Mouse (Mus musculus): ENCODE measurements at regions not wholly inside any gene's neighbourhood (a gene's known extent, or its start where the extent isn't known, plus 50 kb on each side); places are given as distances from the start of the nearest gene placed in this dataset.

- DNase-seq (ENCODE audit: low spot score in 2 of 2), result no peak
These were observed 526.2 kb upstream of the 4930452B06Rik start for GRCm38 (mm10) chr14:9192122-9192769.

- DNase-seq (ENCODE audit: low spot score in 2 of 2), result no peak
These were observed 525.6 kb upstream of the 4930452B06Rik start for GRCm38 (mm10) chr14:9191664-9192063.

- DNase-seq (ENCODE audit: low spot score in 2 of 2), result peak; percentile 3 to 4
These were observed 495.3 kb upstream of the 4930452B06Rik start for GRCm38 (mm10) chr14:9161336-9161735.

GRCm38 (mm10) chr14:9157941-9158340, 491.9 kb upstream of the 4930452B06Rik start:
- no peak for DNase-seq (ENCODE audit: low spot score in 2 of 2)

- no peak for DNase-seq (ENCODE audit: low spot score in 2 of 2)
These were observed 484.8 kb upstream of the 4930452B06Rik start for GRCm38 (mm10) chr14:9150841-9151240.

- no peak for DNase-seq (ENCODE audit: low spot score in 2 of 2)
These were observed 480.7 kb upstream of the 4930452B06Rik start for GRCm38 (mm10) chr14:9146595-9147219.

- no peak for DNase-seq (ENCODE audit: low spot score in 2 of 2)
These were observed 439.7 kb upstream of the 4930452B06Rik start for GRCm38 (mm10) chr14:9105708-9106107.

GRCm38 (mm10) chr14:9089625-9090326, 423.7 kb upstream of the 4930452B06Rik start:
- DNase-seq (ENCODE audit: low spot score in 2 of 2), result peak in 1 of 2 experiments; percentile 8

GRCm38 (mm10) chr14:9087103-9087502, 421.1 kb upstream of the 4930452B06Rik start:
- no peak for DNase-seq (ENCODE audit: low spot score in 2 of 2)

- DNase-seq (ENCODE audit: low spot score in 2 of 2), result no peak
These were observed 413.6 kb upstream of the 4930452B06Rik start for GRCm38 (mm10) chr14:9079632-9080031.

- no peak for DNase-seq (ENCODE audit: low spot score in 2 of 2)
These were observed 413.0 kb upstream of the 4930452B06Rik start for GRCm38 (mm10) chr14:9079014-9079413.

GRCm38 (mm10) chr14:9071176-9071575, 405.1 kb upstream of the 4930452B06Rik start:
- DNase-seq (ENCODE audit: low spot score in 2 of 2), result peak; percentile 17 to 47

- DNase-seq (ENCODE audit: low spot score in 2 of 2), result no peak
These were observed 394.0 kb upstream of the 4930452B06Rik start for GRCm38 (mm10) chr14:9060058-9060457.

- no peak for DNase-seq (ENCODE audit: low spot score in 2 of 2)
These were observed 362.8 kb upstream of the 4930452B06Rik start for GRCm38 (mm10) chr14:9028811-9029210.

- no peak for DNase-seq (ENCODE audit: low spot score in 2 of 2)
These were observed 349.8 kb upstream of the 4930452B06Rik start for GRCm38 (mm10) chr14:9015826-9016225.

GRCm38 (mm10) chr14:9003034-9003433, 337.0 kb upstream of the 4930452B06Rik start:
- DNase-seq (ENCODE audit: low spot score in 2 of 2), result no peak

- no peak for DNase-seq (ENCODE audit: low spot score in 2 of 2)
These were observed 334.5 kb upstream of the 4930452B06Rik start for GRCm38 (mm10) chr14:9000408-9001092.

- no peak for DNase-seq (ENCODE audit: low spot score in 2 of 2)
These were observed 333.8 kb upstream of the 4930452B06Rik start for GRCm38 (mm10) chr14:8999815-9000214.

GRCm38 (mm10) chr14:8993421-8993820, 327.4 kb upstream of the 4930452B06Rik start:
- no peak for DNase-seq (ENCODE audit: low spot score in 2 of 2)

- no peak for DNase-seq (ENCODE audit: low spot score in 2 of 2)
These were observed 319.2 kb upstream of the 4930452B06Rik start for GRCm38 (mm10) chr14:8985086-8985793.

- no peak for DNase-seq (ENCODE audit: low spot score in 2 of 2)
These were observed 295.5 kb upstream of the 4930452B06Rik start for GRCm38 (mm10) chr14:8961554-8961953.

Measured in frontal cortex, postnatal 36 days (tissue).